Mouse (Mus musculus) left cerebral cortex, postnatal 25 days (tissue): ENCODE measurements around the gene Cxcl2. TPM values are rescaled to one million over a fixed set of nuclear protein-coding genes. Genes with fewer than 3 reads are reported as not detected.
A peak's percentile ranks its signal among the peaks of the same experiment; 100 is the strongest.

Experiments
- DNase-seq, 2 experiments: peaks; one replicate each; pipeline ENCODE4 v3.0.0; 2022; ENCODE audit warnings: low spot score in 2 of 2, mixed read lengths in 1 of 2
- intact Hi-C: fragments of 180-260 bp; cut with DNase I; formaldehyde crosslinking; loops from one replicate; pipeline ENCODE4 v1.15.1; 2025
- total RNA-seq, 2 experiments: library from RNA; stranded (reverse); gene quantifications; 2 replicates each; pipeline ENCODE4 v1.2.3; 2021

The Cxcl2 gene
- not detected for total RNA-seq

DNA sequence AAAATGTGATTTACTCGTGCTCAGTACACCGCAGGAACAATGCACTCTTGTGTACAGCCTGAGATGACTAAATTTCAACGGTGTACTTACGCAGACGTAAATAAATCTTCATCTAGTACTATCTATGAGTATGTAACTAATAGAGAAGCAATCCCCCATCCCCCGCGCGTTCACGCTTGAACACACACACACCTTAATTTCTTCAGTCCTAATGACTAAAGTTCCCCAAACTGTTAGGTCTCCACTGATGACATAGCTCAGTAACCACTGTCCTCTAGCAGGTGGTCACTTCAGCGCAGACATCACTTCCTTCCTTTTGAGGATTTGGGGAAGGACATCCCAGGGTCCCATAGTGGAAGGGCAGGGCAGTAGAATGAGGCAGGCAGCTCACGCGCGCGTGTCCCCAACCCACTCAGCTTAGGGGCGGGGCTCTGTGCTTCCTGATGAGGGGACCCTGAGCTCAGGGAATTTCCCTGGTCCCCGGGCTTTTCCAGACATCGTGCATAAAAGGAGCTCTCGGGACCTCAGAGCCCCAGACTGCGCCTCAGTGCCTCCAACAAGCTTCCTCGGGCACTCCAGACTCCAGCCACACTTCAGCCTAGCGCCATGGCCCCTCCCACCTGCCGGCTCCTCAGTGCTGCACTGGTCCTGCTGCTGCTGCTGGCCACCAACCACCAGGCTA, at the start of gene Cxcl2:
Gene Cxcl2, plus strand, starts transcription at position 533 of the 682 bp plus-strand sequence.
- no peak for DNase-seq
- intact Hi-C loops: loop anchor here (10.0 kb wide), 2 partner anchors 499 to 689 kb away; no protein-coding TSS in a partner anchor

DNA sequence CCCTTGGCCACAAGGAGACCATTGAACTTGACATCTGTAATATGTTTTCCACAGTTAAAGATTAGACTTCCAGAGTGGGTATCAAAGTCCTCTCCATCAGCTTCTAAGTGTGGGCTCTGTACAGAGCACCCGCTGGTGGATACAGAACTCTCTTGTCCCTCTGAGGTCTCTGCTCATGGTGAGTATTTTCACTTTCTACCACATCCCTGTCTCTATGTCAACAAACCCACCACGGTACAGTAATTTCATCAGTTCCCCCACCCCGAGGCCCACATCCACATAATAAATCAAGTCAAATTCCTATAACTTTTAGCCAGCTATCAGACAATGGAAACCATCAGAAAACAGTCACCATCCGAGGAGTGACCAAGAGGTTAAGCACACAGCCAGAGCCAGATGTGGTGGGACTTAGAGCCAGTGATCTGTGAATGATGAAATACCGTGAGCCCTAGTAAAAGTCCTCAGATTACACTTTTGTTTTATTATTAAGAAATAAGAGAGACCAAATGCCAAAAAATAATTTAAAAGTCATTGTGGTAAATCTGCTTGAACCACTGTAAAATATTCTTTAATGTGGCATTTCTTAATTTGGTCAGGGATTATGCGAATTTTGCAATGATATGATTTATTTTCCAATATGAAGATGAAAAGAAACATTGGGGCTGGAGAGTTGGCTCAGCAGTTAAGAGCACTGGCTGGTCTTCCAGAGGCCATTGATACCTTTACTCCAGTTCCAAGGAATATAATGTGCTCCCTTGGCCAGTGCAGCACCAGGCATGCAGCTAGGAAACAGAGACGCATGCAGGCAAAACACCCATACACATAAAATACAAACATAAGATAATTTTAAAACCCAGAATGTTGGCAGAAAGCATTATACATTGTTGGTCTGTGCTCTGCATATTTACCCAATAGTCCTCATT, 48.1 kb upstream of the Cxcl2 start:
- DNase-seq: no peak
- intact Hi-C loops: no loop called here

DNA sequence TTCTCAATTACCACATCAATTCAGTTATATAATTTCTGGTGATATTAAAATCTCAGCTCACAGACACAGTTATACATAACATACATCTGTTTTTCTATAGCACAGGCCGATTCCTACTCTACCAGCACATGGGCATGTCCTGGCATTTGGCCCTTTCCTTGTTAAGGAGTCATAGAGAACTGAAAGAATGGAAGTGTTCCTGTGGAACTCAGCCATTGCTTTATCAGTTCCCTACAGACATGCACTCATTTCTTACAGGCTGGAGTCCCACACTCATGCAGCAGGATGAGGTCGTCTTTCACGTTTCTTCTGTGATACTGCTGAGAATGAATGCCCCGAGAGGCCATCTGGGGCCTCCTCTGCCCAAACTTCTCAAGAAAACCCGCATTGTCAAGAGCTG, 46.2 kb upstream of the Cxcl2 start:
- DNase-seq: no peak
- intact Hi-C loops: no loop called here

DNA sequence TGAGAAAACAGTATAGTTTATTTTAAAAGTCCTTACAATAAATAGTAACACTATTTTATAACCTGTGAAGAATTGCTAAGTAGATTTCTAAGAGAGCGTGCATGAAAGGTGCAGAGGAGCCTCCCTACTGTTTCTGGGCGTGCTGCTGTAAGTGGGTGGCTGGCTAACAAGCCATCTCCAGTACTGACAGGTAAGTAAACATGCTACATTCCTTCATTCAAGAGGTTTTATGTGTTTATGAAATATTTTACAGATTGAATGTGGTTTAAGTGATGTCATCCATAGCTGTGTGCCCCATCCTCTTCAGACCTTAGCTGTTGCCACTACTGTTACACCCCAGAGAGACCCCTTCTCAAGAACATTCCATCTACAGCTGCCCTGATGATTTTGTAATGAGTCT, 45.2 kb upstream of the Cxcl2 start:
- DNase-seq: no peak
- intact Hi-C loops: no loop called here

DNA sequence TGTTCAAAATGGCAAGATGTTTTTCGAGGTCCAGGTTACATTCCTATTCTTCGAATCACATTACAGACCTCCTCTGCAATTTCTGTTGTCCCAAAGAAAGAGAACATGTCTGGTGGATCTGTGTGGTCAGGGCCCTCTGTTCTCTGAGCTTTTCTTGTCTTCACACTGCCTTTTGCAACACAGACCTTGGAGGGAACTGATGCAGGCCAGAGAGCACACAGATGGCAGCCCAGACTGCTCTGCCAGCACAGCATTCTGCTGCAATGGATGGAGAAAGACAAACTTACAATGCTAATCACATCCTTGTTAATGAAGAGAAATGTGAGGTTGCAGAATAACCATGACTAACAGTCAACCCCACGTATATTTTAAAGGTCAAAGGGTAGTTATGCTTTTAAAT, 44.6 kb upstream of the Cxcl2 start:
- intact Hi-C loops: no loop called here
- DNase-seq: no peak

DNA sequence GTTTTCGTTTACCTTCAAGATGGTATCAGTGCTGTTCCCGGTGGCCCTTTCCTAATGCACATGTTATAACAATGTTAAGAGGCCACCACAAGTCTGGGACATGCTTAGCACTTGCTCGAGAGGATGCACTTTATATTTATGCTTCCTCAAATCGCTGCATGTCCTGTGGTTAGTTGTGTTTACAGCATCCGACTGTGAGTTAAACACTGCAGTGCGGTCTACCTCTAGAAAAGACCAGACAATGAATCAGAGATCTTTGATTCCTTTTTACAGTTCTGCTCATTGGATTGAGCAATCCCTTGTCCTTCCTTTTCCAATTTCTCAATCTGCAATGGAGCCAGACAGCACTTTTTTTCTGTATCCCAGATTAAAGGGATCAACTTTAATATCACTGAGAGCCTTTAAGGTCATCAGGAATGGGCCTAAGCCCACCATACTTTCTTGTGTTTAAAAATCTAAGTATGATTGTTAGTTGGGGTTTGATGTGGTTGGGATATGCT, 41.7 kb upstream of the Cxcl2 start:
- intact Hi-C loops: no loop called here
- no peak for DNase-seq

DNA sequence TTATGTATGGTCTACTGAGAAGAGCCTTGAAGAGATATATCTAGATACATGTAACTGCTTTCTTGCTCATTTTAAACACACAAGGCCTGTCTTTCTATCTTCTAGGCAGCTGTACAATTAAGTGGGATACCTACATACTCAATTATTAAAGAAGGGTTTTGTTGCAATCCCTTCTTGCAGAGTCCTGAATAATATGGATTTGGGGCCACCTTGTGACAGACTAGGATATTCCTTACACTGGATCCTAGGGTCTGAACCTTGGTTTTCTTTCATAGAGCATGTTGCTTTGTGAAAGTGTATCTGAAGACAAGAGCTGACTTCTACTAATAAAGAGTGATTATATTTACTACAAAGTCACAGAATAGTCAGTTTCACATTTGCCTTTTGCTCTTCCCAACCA, 36.9 kb upstream of the Cxcl2 start:
- intact Hi-C loops: no loop called here
- DNase-seq: no peak

DNA sequence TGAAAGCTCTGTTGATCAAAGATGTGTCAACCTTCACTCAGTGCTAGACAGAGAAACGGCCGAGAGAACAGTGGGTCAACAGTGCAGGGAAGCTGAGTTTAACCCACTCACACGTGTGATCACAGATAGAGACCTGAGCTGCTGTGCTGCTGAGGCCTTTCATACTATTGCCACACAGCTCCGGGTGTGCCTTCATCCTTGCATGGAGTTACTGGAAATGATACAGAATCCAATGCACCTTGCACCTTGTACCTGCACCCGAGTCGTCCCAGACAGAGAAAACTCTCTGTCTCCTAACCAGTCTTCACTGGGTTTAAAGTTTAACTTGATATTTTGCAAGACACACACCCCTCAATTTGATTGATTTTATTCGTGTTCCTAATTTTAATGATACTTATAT, 31.3 kb upstream of the Cxcl2 start:
- no peak for DNase-seq
- intact Hi-C loops: no loop called here

DNA sequence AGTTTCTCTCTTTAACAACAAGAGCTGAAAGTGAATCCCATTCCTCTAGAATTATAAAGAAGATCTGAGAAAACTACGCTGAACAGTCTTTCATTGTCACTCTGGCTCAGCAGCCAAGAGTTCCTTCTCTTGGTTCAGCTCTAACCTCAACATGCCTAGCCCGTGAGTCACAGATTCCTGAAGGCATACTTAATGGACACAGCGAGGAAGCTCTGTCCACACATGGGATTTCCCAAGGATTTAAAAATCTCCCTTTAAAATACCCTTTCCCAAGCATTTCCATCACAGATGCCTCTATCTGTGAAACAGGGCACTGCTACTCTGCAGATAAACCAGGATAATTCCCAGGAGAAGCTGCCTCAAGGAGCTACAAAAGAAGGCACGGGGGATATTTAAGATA, 27.6 kb upstream of the Cxcl2 start:
- no peak for DNase-seq
- intact Hi-C loops: no loop called here

DNA sequence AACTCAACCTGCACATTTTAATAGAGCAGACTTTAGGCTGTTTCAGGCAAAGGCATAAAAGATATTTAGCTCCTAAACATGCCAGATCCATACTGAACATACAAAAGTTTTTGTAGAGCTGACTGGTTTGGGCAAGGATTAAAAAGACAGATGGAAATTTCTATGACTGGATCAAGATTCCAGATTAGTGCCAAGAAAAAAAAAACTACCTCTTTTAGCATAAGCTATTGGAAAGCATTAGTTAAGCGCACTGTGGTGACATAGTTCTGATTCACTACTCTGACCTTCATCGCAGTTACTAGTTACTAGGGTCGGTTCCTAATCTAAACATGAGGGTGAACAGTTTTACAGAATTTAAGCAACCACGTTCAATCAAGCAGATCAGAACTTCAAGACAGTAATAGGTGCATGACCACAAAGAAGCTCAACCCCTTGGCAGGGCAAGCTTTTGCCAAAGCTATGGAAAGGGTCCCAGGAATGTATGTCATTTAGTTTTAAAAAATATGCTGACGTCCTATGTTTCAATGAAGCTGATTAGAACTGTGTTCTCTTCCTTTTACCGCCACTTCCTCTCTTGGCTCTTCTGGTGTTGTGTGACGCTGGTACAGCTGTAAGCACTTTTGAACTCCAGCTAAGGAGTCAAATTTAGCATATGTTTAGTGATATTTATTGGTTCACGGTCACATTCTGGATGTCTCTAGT, 27.0 kb upstream of the Cxcl2 start:
- intact Hi-C loops: no loop called here
- no peak for DNase-seq

DNA sequence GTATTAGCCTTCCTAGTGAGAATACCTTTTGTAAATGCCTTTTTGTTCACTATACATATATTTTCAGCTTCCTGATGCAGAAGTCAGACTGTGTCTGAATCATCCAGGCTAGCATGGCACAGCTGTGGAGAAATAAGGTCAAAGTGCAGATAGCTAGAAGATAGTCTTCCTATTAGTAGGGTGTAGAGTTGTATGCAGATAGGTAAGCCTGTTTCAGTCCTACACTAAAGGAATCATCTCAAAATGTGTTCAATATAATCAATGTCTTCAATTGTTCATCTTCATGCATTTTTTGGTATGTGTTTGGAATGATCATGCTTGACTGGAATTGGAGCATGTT, 26.5 kb upstream of the Cxcl2 start:
- intact Hi-C loops: no loop called here
- DNase-seq: no peak

DNA sequence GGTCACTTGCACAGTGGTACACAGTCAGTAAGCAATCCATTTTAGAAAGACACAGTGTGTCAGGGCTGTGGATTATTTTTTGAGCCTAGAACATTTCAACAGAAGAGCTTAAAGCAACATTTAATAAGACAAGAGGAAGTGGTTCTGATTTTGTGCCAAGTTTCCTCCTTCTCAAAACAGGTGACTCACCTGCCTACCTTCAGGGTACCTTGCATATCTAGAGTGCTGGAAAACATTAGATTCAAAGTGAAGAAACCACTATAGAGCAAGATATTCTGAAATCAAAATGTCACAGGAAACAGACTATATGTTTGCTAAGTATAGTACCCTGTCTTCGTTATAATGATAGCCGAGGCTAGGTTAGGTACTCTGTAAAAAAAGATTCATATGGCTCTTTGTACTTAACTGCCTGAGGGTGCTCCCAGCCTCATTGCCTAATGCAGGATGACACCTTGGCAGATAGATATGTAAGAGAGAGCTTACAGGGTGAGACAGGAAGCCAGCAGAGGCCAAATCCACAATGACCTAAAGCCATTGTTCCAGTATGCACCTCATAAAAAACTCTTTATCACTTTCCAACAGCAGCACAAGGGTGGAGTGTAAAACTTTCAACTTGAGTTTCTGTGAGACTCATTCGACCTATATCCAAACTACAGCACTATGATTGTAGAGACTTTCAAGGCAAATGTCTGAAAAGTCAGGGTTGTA, 24.2 kb upstream of the Cxcl2 start:
- intact Hi-C loops: no loop called here
- no peak for DNase-seq

DNA sequence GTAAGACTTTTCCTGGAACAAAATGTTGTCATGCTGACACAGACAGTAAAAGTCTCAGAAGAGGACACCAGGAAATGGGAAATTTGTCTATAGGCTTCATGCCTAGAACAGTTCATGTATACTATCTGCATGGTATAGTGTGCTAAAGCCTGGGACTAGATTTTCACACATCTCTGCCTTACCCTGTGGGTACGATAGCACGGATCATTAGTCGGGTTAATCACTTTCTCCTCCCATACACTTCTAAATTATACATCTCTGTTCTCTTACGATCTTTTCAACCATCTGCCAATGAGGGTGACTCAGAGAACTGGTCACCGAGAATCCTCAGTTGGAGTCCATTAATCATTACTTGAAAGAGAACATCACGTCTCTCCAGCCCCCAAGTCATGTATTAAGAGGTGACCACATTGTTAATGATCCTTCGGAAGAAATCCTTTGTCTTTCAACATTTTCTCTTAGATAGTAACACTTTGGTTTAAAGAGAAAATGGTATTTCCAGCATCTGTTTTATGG, 23.3 kb upstream of the Cxcl2 start:
- no peak for DNase-seq
- intact Hi-C loops: no loop called here

DNA sequence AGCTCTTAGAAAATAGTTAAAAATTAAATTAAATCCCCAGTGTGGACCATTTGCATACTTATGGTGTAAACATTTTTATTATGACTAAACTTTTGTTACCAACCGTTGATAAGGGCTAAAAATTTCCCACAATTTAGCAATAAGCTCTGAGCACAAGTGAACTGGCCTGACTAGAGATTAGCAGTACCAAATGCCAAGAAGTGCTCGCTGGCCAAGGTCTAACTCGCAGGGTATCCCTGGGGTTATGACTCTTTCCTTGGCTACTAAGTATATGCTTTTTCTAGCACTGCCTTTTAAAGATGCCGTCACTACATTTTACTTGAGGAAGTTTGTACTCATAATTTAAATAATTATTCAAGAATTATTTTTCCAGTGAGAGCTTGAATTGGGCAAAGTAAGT, 22.6 kb upstream of the Cxcl2 start:
- no peak for DNase-seq
- intact Hi-C loops: no loop called here

DNA sequence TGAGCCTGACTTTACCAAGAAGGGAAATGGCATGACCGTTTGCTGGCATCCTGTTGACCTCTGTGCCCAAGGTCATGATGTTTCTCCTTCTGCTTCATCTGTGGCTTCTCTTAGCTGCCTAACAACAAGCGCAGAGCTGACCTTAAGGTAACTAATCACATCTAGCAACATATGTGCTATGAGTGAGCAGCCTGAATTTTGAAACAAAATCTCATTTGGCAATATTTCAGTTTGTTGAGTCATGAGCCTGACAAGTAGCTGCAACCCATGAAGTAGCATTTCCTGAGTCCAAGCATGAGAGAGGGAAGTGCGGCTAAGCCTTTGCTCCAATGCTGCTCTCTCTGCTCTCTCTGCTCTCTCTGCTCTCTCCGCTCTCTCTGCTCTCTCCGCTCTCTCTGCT, 22.0 kb upstream of the Cxcl2 start:
- DNase-seq: peak in 1 of 2 experiments; percentile 44
- intact Hi-C loops: no loop called here

DNA sequence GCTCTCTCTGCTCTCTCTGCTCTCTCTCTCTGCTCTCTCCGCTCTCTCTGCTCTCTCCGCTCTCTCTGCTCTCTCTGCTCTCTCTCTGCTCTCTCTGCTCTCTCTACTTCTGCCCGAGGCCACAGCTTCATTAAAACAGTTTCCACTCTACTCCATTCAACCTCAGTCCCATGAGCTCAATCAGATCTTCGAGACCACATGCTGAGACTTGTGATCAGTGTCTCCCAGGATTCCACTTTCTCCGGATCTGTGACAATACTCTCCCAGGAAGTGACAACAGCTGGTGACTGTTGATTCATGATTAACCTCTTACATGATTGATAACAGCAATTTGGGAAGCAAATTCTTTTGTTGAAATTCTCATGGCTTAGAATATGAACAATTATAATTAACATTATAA, 21.5 kb upstream of the Cxcl2 start:
- DNase-seq: no peak
- intact Hi-C loops: no loop called here

DNA sequence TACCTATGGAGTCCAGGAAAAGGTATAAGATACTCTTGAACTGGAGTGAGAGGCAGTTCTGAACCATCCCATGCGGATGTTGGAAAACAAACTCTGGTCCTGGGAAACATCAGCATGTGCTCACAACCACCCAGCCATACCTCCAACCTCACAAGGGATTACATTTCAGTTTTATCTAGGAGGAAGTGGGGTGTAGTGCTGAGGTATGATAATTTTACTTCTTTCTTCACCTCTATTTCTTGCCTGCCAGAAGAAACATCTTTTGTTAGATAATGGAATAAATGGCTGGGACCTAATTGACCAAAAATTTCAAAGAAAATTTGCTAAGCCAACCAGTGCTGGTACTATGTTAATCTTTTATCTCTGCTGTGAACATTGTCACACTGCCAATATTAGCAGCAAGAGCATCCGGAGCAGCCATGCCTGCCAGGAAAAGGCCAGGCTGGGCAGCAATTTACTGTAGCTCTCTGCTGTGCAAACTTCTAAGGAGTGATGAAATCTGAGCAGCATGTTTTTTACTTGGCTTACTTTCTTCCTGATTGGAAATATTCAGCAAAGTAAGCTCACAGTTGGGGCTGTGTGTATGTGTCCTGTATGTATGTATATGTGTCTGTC, 18.9 kb upstream of the Cxcl2 start:
- no peak for DNase-seq
- intact Hi-C loops: no loop called here

DNA sequence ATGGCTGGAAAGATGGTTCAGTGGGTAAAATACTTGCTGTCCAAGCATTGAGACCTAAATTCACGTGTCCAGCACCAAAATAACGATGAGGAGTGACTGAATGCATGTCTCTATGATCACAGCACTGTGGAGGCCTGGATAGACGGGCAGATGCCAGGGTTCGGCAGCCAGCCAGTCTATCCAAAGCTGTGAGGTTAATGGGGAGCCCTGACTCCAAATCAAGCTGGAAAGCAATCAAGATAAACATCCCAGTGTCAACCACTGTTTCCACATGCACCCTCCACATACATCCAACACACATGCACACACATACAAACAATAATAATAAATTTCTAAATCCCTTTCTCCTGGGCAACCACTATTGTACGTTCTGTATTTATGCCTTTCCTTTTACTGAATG, 15.0 kb upstream of the Cxcl2 start:
- intact Hi-C loops: no loop called here
- no peak for DNase-seq
